Mouse (Mus musculus) kidney, embryonic 14.5 days (tissue): ENCODE measurements at regions not wholly inside any gene's neighbourhood (a gene's known extent, or its start where the extent isn't known, plus 50 kb on each side); places are given as distances from the start of the nearest gene placed in this dataset.

ENCODE experiments used
- ATAC-seq: fragments of 200-750 bp; cut with Nextera tagmentation; 2 replicates; pipeline ENCODE4 v1.8.0; 2017; ENCODE audit warnings: moderate number of reproducible peaks, mild to moderate bottlenecking, moderate TSS enrichment, moderate library complexity; ENCODE audit not compliant: low FRiP score, low TSS enrichment
- H3K27ac ChIP-seq: fragments of 300-500 bp; sonication (generic); 2 replicates; pipeline ENCODE4 v1.5.1; 2014; ENCODE audit warnings: low read depth, mild to moderate bottlenecking, low read length, moderate library complexity, mixed read lengths
- H3K27me3 ChIP-seq: fragments of 300-500 bp; sonication (generic); 2 replicates; pipeline ENCODE4 v1.6.1; 2014; ENCODE audit warnings: mild to moderate bottlenecking, low read length; ENCODE audit not compliant: control insufficient read depth, insufficient read depth
- H3K36me3 ChIP-seq: fragments of 300-500 bp; sonication (generic); 2 replicates; pipeline ENCODE4 v1.6.1; 2014; ENCODE audit warnings: low read length, mixed read lengths; ENCODE audit not compliant: control insufficient read depth, insufficient read depth
- H3K4me1 ChIP-seq: fragments of 300-500 bp; sonication (generic); 2 replicates; pipeline ENCODE4 v1.6.1; 2014; ENCODE audit warnings: low read length, mixed read lengths; ENCODE audit not compliant: control insufficient read depth, insufficient read depth
- H3K4me2 ChIP-seq: fragments of 300-500 bp; sonication (generic); replicated peaks from 2 replicates; pipeline ENCODE4 v1.6.1; 2014; ENCODE audit warnings: low read depth, mild to moderate bottlenecking, low read length
- H3K4me3 ChIP-seq: fragments of 300-500 bp; sonication (generic); 2 replicates; pipeline ENCODE4 v1.5.1; 2014; ENCODE audit warnings: mild to moderate bottlenecking, low read length
- H3K9ac ChIP-seq: fragments of 300-500 bp; sonication (generic); 2 replicates; pipeline ENCODE4 v1.6.1; 2014; ENCODE audit warnings: low read depth, mild to moderate bottlenecking, low read length, moderate library complexity
- H3K9me3 ChIP-seq: fragments of 300-500 bp; sonication (generic); 2 replicates; pipeline ENCODE4 v1.6.1; 2016; ENCODE audit warnings: low read length; ENCODE audit not compliant: control insufficient read depth
- WGBS: fragments of 180-500 bp; shearing (Covaris S2); extraction: QIAGEN DNeasy Blood & Tissue Kit; methylation state at CpG from one replicate; pipeline ENCODE4 v1.1.7; 2014; 5-methylcytosine and 5-hydroxymethylcytosine counted together

- no peak for ATAC-seq
- H3K4me3 ChIP-seq, result no peak overlapping the region
- WGBS, result 95% methylated on average over 1 of the region's 1 CpGs
These were observed 152.7 kb upstream of the Cpeb2 start for GRCm38 (mm10) chr5:43080252-43080651.

DNA sequence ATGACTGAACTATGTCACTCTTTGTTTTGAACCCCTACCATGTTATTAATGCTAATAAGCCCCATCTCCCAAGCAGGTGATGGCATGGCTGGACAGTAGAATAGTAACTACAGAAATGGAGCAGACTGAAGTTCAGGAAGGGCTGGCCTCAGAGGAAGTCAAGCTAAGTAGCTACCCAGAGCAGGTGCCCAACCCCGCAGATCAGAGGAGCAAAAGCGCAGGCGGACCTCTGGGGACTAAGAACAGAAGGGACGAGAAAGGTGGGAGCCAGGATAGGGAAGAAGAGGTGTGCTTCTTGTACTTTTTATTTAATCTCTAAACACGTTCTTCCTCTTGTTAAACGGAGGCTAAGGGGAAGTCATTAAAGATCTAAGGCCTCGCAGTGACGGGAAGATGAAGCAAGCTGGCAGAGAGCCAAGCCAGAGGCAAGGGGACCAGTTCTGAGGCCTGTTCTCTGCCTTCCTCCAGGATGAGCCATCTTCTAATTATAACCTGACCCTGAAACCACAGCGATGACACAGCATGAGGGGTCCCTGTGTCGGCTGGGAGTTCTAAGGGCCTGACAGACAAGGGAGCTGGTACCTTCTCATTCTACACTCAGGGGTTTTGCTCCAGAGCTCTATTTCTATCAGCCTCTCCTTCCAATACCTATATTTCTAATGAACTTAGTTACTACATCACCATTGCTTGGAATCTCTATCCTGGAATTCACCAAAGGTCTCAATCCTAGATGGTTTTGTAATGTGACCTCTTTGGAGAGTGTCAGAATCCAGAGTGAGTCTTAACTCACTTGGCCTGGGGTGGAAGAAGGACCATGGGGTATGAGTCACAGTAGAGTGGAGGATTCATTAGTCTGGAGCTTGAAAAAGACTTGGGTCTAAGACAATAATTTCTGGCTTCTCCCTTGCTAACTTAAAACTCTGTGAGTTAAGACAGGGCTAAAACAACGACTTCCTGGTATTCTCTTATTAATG lies 151.1 kb upstream of the Cpeb2 start:
- H3K36me3 ChIP-seq, result no peaks in the 10 kb centered on the region
- no peak overlapping the region for H3K4me2 ChIP-seq
- H3K27ac ChIP-seq, result no peak overlapping the region
- H3K9me3 ChIP-seq, result no peaks in the 10 kb centered on the region
- no peaks in the 10 kb centered on the region for H3K4me1 ChIP-seq
- 64% methylated on average over 11 of the region's 11 CpGs for WGBS
- no peak for ATAC-seq
- H3K4me3 ChIP-seq, result no peak overlapping the region
- H3K9ac ChIP-seq, result no peak overlapping the region
- H3K27me3 ChIP-seq, result no peaks in the 10 kb centered on the region

More at GRCm38 (mm10) chr5:43080252-43080651, 152.7 kb upstream of the Cpeb2 start:
- H3K9ac ChIP-seq, result no peak overlapping the region
- H3K36me3 ChIP-seq, result no peaks in the 10 kb centered on the region
- no peak overlapping the region for H3K27ac ChIP-seq
- no peaks in the 10 kb centered on the region for H3K27me3 ChIP-seq
- H3K4me2 ChIP-seq, result no peak overlapping the region
- no peaks in the 10 kb centered on the region for H3K4me1 ChIP-seq
- no peaks in the 10 kb centered on the region for H3K9me3 ChIP-seq

DNA sequence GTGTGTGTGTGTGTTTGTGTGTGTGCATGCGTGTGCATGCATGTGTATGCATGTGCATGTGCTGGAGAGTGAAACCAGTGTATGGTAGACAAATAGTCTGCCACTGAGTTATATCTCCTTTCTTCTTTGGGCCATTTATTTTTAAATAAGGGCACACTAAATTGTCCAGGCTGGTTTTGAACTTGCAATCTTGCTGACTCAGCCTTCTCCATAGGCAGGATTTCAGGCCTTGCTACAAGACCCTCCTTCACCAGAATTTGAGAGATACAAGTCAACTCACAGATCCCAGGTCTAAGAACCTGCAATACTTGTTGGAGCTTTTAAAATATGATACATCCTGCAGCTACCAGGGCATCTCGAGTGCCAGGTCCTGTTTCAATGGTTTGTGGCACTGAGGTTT lies 145.9 kb upstream of the Cpeb2 start:
- no peak overlapping the region for H3K4me3 ChIP-seq
- 84% methylated on average over 2 of the region's 2 CpGs for WGBS
- H3K4me1 ChIP-seq, result no peaks in the 10 kb centered on the region
- H3K9me3 ChIP-seq, result no peaks in the 10 kb centered on the region
- ATAC-seq, result no peak
- H3K27ac ChIP-seq, result no peak overlapping the region
- H3K27me3 ChIP-seq, result no peaks in the 10 kb centered on the region
- H3K4me2 ChIP-seq, result no peak overlapping the region
- no peaks in the 10 kb centered on the region for H3K36me3 ChIP-seq
- H3K9ac ChIP-seq, result no peak overlapping the region

GRCm38 (mm10) chr5:43087907-43088387 lies 145.0 kb upstream of the Cpeb2 start:
- Histone ChIP-seq H3K27ac (no peak overlapping the region), H3K4me1 (no peaks in the 10 kb centered on the region), H3K27me3 (no peaks in the 10 kb centered on the region), H3K9me3 (no peaks in the 10 kb centered on the region), H3K36me3 (no peaks in the 10 kb centered on the region), H3K9ac (no peak overlapping the region), H3K4me3 (no peak overlapping the region), H3K4me2 (no peak overlapping the region)
- no peak for ATAC-seq
- WGBS, result 73% methylated on average over 8 of the region's 8 CpGs

DNA sequence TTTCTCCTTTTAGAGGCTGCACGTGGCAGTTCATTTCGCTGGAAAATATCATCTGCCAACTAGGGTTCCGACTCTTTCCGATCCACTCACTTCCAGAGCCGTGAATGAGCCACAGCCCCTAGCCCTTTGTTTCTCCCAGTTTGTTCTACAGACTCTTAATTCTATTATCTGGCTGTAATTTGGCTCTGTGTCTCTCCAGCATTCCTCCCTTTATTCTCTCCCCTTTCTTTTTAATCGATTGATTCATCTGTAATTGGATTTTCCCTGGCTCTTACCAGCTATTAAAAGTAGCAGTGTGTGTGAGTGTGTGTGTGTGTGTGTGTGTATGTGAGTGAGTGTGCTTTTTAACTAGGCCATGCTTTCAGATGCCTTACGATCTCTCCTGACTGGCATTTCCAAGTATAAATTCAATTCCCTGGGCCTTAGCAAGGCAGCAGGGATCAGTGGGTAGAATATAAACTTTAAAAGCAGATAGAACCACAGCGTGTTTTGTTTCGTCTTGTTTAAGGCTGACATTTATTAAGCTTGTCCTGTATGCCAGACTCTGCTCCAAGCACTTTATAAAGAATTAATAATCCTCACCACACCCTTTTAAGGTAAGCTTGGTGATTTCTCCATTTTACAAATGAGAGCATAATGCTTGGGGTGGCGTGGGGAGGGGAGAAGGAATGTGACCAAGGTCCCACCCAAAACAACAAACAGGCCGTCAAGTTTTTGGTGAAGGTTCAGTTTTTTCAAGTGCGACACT lies 144.1 kb upstream of the Cpeb2 start:
- Histone ChIP-seq H3K27ac (no peak overlapping the region), H3K9me3 (no peaks in the 10 kb centered on the region)
- 80% methylated on average over 12 of the region's 12 CpGs for WGBS

GRCm38 (mm10) chr5:43089475-43089874 lies 143.5 kb upstream of the Cpeb2 start:
- ATAC-seq, result no peak
- WGBS, result 92% methylated on average over 2 of the region's 2 CpGs
- Histone ChIP-seq H3K4me2 (no peak overlapping the region), H3K4me1 (no peaks in the 10 kb centered on the region), H3K27me3 (no peaks in the 10 kb centered on the region), H3K36me3 (no peaks in the 10 kb centered on the region), H3K27ac (no peak overlapping the region), H3K9me3 (no peaks in the 10 kb centered on the region), H3K9ac (no peak overlapping the region), H3K4me3 (no peak overlapping the region)

More for the DNA sequence above, 144.1 kb upstream of the Cpeb2 start:
- no peaks in the 10 kb centered on the region for H3K36me3 ChIP-seq
- H3K4me3 ChIP-seq, result no peak overlapping the region
- H3K27me3 ChIP-seq, result no peaks in the 10 kb centered on the region
- no peak overlapping the region for H3K4me2 ChIP-seq
- ATAC-seq, result no peak
- no peak overlapping the region for H3K9ac ChIP-seq
- H3K4me1 ChIP-seq, result no peaks in the 10 kb centered on the region

GRCm38 (mm10) chr5:43089941-43090340 lies 143.0 kb upstream of the Cpeb2 start:
- Histone ChIP-seq H3K27ac (no peak overlapping the region), H3K27me3 (no peaks in the 10 kb centered on the region), H3K4me3 (no peak overlapping the region), H3K9me3 (no peaks in the 10 kb centered on the region), H3K4me2 (no peak overlapping the region), H3K36me3 (no peaks in the 10 kb centered on the region), H3K4me1 (no peaks in the 10 kb centered on the region), H3K9ac (no peak overlapping the region)
- ATAC-seq, result no peak
- 90% methylated on average over 1 of the region's 1 CpGs for WGBS

DNA sequence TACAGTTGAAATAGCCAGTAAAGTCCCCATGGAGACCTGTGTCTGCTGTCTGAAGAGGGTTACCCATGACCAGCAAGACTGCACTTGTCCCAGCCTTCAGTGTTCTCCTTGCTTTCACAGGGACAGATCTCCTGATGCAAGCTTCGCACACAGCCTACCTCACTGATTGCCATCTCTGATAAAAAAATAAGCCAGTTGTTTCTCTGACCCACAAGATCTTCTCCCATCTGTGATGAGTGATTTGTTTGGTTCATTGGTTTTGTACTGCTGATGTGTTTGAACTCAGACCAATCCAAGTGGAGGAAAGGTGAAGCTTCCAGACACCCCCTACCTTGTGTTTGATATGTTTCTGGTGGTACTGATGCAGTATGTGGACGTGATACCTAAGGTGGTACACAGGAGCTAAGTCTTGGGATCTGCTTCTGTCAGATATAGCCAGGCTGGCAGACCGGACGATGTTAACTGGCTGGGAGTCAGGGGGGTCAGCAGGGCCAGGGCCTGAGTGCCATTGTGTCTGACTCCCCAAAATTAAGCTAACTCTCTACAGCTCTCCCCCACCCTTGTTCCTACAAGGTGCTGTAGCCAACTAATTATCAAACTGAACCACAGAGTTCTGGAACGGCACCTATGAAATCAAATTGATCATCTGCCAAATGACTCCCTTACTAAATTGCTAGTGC lies 139.2 kb upstream of the Cpeb2 start:
- Histone ChIP-seq H3K27me3 (no peaks in the 10 kb centered on the region), H3K4me3 (no peak overlapping the region), H3K36me3 (no peaks in the 10 kb centered on the region), H3K27ac (no peak overlapping the region), H3K4me1 (no peaks in the 10 kb centered on the region), H3K9ac (no peak overlapping the region), H3K4me2 (no peak overlapping the region), H3K9me3 (no peaks in the 10 kb centered on the region)
- no peak for ATAC-seq
- 65% methylated on average over 5 of the region's 5 CpGs for WGBS
